Mouse (Mus musculus) urinary bladder, postnatal 36 days (tissue): Measurements from ENCODE around the gene Erbb2.

Experiments used
- DNase-seq, 2 experiments: peaks; one replicate each; pipeline ENCODE4 v3.0.0; 2022; ENCODE audit warnings: low spot score in 2 of 2, mixed read lengths in 1 of 2

The Erbb2 gene

GRCm38 (mm10) chr11:98481231-98481630, 69.0 kb downstream of the Erbb2 start:
- DNase-seq, result no peak

DNA sequence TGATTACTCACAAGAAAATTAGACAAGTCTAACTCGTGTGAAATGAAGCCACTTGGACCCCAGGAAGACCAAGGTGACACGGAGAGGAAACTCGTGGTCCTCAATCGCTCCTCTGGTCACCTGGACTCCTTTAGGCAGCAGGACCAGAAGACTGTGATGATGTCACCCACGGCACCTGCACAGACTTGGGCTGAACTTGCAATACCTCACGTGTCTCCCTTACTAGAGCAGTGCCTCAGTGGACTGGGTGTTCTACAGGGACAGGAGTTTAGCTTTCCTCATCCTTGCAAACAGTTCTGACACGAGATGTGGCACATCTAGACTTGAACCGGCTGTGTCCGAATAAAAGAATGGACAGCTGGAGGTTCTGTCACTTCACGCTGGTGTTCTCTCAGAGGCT, 69.8 kb downstream of the Erbb2 start:
- no peak for DNase-seq

DNA sequence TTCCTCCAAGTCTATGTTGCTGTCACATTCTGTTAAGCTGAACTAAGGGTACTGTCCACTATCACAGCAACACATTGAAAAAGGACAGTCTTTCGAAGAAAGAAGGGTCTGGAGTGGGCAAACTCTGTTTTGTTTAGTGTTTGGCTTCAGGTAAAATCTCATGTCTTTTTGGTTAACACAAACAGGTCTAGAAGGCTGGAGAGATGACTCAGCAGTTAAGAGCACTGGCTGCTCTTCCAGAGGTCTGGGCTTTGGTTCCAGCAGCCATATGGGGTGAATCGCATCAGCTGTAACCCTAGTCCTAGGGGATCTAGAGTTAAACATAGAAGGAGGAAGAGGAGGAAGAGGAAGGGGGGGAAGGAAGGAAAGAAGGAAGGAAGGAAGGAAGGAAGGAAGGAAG, 73.5 kb downstream of the Erbb2 start:
- no peak for DNase-seq
